Mouse (Mus musculus) kidney, embryonic 16.5 days (tissue): Measurements from ENCODE around the gene Tmem110. TPM values are rescaled to one million over a fixed set of nuclear protein-coding genes. Genes with fewer than 3 reads are reported as not detected.

ENCODE experiments used
- ATAC-seq: fragments of 200-750 bp; cut with Nextera tagmentation; 2 replicates; pipeline ENCODE4 v1.8.0; 2017; ENCODE audit warnings: moderate TSS enrichment; ENCODE audit not compliant: low FRiP score, low TSS enrichment
- H3K27ac ChIP-seq: fragments of 300-500 bp; sonication (generic); 2 replicates; pipeline ENCODE4 v1.5.1; 2014; ENCODE audit warnings: low read length
- H3K27me3 ChIP-seq: fragments of 300-500 bp; sonication (generic); 2 replicates; pipeline ENCODE4 v1.6.1; 2014; ENCODE audit warnings: low read length, control low read depth, mixed read lengths; ENCODE audit not compliant: insufficient read depth
- H3K36me3 ChIP-seq: fragments of 300-500 bp; sonication (generic); 2 replicates; pipeline ENCODE4 v1.6.1; 2014; ENCODE audit warnings: low read length, control low read depth, mixed read lengths; ENCODE audit not compliant: insufficient read depth
- H3K4me1 ChIP-seq: fragments of 300-500 bp; sonication (generic); 2 replicates; pipeline ENCODE4 v1.6.1; 2014; ENCODE audit warnings: low read length, control low read depth, mixed read lengths; ENCODE audit not compliant: insufficient read depth
- H3K4me2 ChIP-seq: fragments of 300-500 bp; sonication (generic); replicated peaks from 2 replicates; pipeline ENCODE4 v1.6.1; 2014; ENCODE audit warnings: low read depth, low read length
- H3K4me3 ChIP-seq: fragments of 300-500 bp; sonication (generic); 2 replicates; pipeline ENCODE4 v1.5.1; 2014; ENCODE audit warnings: mild to moderate bottlenecking, low read length
- H3K9ac ChIP-seq: fragments of 300-500 bp; sonication (generic); replicated peaks from 2 replicates; pipeline ENCODE4 v1.6.1; 2014; ENCODE audit warnings: low read length
- H3K9me3 ChIP-seq: fragments of 300-500 bp; sonication (generic); 2 replicates; pipeline ENCODE4 v1.6.1; 2016; ENCODE audit warnings: low read length, control low read depth
- WGBS: fragments of 180-500 bp; shearing (Covaris S2); extraction: QIAGEN DNeasy Blood & Tissue Kit; methylation state at CpG from one replicate; pipeline ENCODE4 v1.1.7; 2014; 5-methylcytosine and 5-hydroxymethylcytosine counted together
- polyA plus RNA-seq: library from polyadenylated mRNA; unstranded; fragments of >200 nt; fragmentation: Nextera tagmentation; extraction: Ambion mirVana; gene quantifications from 2 replicates; pipeline ENCODE4 v1.2.1, GENCODE M21; 2015

Tmem110 gene
- polyA plus RNA-seq, 1 experiment from 2014 or later: 25.1 TPM

- Histone ChIP-seq H3K36me3 (no peaks in the 10 kb centered on the region), H3K9me3 (no peaks in the 10 kb centered on the region), H3K4me3 (no peak overlapping the region), H3K27me3 (no peaks in the 10 kb centered on the region), H3K27ac (no peak overlapping the region), H3K4me2 (no peak overlapping the region), H3K4me1 (no peaks in the 10 kb centered on the region), H3K9ac (no peak overlapping the region)
- ATAC-seq: no peak
- WGBS: 87% methylated on average over 1 of the region's 1 CpGs
Observed at GRCm38 (mm10) chr14:30916516-30916915, 91.1 kb downstream of the Tmem110 start.

GRCm38 (mm10) chr14:30922053-30922670, 96.8 kb downstream of the Tmem110 start:
- H3K36me3 ChIP-seq: no peaks in the 10 kb centered on the region
- H3K4me3 ChIP-seq: no peak overlapping the region
- H3K4me2 ChIP-seq: no peak overlapping the region
- H3K27me3 ChIP-seq: no peaks in the 10 kb centered on the region
- no peaks in the 10 kb centered on the region for H3K4me1 ChIP-seq
- no peak for ATAC-seq
- H3K27ac ChIP-seq: no peak overlapping the region
- no peaks in the 10 kb centered on the region for H3K9me3 ChIP-seq
- 70% methylated on average over 8 of the region's 8 CpGs for WGBS
- H3K9ac ChIP-seq: no peak overlapping the region

- H3K4me1 ChIP-seq: no peaks in the 10 kb centered on the region
- no peaks in the 10 kb centered on the region for H3K36me3 ChIP-seq
- H3K9ac ChIP-seq: no peak within 1 kb of the TSS
- no peaks in the 10 kb centered on the region for H3K27me3 ChIP-seq
- H3K27ac ChIP-seq: no peak within 1 kb of the TSS
- WGBS: 57% methylated on average over 6 of the region's 6 CpGs
- no peak for ATAC-seq
- no peaks in the 10 kb centered on the region for H3K9me3 ChIP-seq
- H3K4me2 ChIP-seq: no peak within 1 kb of the TSS
- H3K4me3 ChIP-seq: no peak within 1 kb of the TSS
Observed at GRCm38 (mm10) chr14:30923375-30924105, 98.2 kb downstream of the Tmem110 start, which contains the start of gene Itih3. Gene Itih3 (minus strand): TSS chr14:30923760.

- Histone ChIP-seq H3K4me2 (no peak overlapping the region), H3K27me3 (no peaks in the 10 kb centered on the region), H3K4me3 (no peak overlapping the region), H3K9me3 (no peaks in the 10 kb centered on the region), H3K9ac (no peak overlapping the region), H3K36me3 (no peaks in the 10 kb centered on the region), H3K27ac (no peak overlapping the region), H3K4me1 (no peaks in the 10 kb centered on the region)
- WGBS: 85% methylated on average over 3 of the region's 3 CpGs
- ATAC-seq: no peak
Observed at GRCm38 (mm10) chr14:30925492-30925891, 100.1 kb downstream of the Tmem110 start.

Other genes with a start within 250 kb of the Tmem110 start
- gene Prkcd, start 199.4 kb upstream of the Tmem110 start, polyA plus RNA-seq: 48.9 and 52.4 TPM in 2 replicates
- 19.6 and 20.3 TPM in 2 replicates for gene Rft1, start 171.2 kb upstream of the Tmem110 start, polyA plus RNA-seq
- gene Sfmbt1, start 110.7 kb upstream of the Tmem110 start, polyA plus RNA-seq: 13.6 and 14.5 TPM in 2 replicates
- 4.5 and 5.3 TPM in 2 replicates for gene Mustn1, start 53.6 kb downstream of the Tmem110 start, polyA plus RNA-seq
- gene Itih4, start 60.9 kb downstream of the Tmem110 start, polyA plus RNA-seq: 0.27 and 0.59 TPM in 2 replicates
- 1.4 TPM in 2 replicates for gene Itih3, start 98.2 kb downstream of the Tmem110 start, polyA plus RNA-seq
- 0.45 and 0.51 TPM in 2 replicates for gene Itih1, start 117.7 kb downstream of the Tmem110 start, polyA plus RNA-seq
- gene Nek4, start 125.8 kb downstream of the Tmem110 start, polyA plus RNA-seq: 15.0 and 18.9 TPM in 2 replicates
- gene Glt8d1, start 175.8 kb downstream of the Tmem110 start, polyA plus RNA-seq: 68.8 and 72.7 TPM in 2 replicates
- gene Spcs1, start 176.1 kb downstream of the Tmem110 start, polyA plus RNA-seq: 372 and 375 TPM in 2 replicates
- 126 and 128 TPM in 2 replicates for gene Pbrm1, start 193.5 kb downstream of the Tmem110 start, polyA plus RNA-seq
- 107 and 116 TPM in 2 replicates for gene Gnl3, start 193.6 kb downstream of the Tmem110 start, polyA plus RNA-seq